Mouse (Mus musculus) olfactory bulb, adult 2 months (tissue): Measurements from ENCODE around the gene Gm21961.

ENCODE experiments used
- CTCF ChIP-seq: fragments of 200-500 bp; IDR thresholded peaks from 2 replicates; pipeline ENCODE4 v1.5.1; 2012; ENCODE audit warnings: low read depth, mild to moderate bottlenecking, low read length, moderate library complexity; ENCODE audit not compliant: insufficient read depth
- POLR2A ChIP-seq: fragments of 200-500 bp; IDR thresholded peaks from 2 replicates; pipeline ENCODE4 v1.6.1; 2012; ENCODE audit warnings: mild to moderate bottlenecking, low read depth, low read length, moderate library complexity; ENCODE audit not compliant: insufficient read depth

DNA sequence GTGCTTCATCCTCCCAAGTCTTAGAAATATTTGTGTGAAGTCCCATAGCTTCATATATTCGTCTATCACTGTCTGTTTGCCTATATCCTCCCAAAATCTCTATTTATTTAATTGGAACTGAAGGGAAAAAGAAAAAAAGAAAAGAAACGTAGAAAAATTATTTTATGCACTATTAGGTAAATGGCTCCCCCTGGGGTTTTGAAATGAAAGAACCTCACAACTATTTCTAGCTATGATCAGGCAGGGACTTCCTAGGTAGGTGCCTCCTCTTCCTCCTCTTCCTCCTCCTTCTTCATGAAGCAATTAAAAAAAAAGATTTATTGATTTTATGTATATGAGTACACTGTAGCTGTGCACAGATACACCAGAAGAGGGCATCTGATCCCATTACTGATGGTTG lies 34.7 kb downstream of the Gm21961 start:
- TF ChIP-seq CTCF (no peak), POLR2A (no peak)
